Mouse (Mus musculus) A20 (cell line): ENCODE results near the gene Cd9.

ENCODE experiments used
- DNase-seq: peaks from one replicate; pipeline ENCODE4 v3.0.0-alpha.2; 2011; ENCODE audit warnings: low read depth, low spot score

Gene Cd9

DNA sequence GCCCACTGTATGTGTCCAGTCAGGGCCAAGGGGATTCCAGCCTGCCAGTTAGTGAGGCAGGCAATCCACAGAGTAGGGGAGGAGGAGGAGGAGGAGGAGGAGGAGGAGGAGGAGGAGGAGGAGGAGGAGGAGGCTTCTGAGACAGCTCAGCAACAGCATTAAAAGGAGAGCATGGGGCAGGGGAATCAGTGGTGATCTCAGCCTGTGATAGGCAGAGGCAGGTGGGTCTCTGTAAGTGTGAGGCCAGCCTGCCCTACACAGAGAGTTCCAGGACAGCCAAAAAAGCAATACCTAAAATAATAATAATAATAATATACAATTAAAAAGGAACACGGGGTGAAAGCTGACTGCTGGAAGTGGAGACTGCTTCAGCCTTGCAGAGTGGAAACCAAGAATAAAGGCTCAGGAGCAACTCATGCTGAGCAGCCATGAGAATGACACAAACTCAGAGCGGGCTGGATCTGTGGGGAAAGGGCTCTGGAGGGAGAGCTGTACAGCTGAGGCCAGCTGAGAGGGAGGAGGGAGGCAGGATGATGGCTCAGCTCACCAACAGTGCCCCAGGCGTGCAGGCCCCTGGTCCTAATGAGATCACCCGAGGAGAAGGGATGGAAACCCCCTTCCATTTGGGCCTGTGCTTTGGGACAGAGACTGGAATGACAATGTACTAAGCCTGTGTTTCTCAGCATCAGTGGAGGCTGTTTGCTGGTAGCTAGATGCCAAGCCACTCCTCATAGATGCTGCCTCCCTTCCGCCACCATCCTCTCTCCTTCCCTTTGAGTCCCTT, 59.7 kb downstream of the Cd9 start:
- DNase-seq = no peak

DNA sequence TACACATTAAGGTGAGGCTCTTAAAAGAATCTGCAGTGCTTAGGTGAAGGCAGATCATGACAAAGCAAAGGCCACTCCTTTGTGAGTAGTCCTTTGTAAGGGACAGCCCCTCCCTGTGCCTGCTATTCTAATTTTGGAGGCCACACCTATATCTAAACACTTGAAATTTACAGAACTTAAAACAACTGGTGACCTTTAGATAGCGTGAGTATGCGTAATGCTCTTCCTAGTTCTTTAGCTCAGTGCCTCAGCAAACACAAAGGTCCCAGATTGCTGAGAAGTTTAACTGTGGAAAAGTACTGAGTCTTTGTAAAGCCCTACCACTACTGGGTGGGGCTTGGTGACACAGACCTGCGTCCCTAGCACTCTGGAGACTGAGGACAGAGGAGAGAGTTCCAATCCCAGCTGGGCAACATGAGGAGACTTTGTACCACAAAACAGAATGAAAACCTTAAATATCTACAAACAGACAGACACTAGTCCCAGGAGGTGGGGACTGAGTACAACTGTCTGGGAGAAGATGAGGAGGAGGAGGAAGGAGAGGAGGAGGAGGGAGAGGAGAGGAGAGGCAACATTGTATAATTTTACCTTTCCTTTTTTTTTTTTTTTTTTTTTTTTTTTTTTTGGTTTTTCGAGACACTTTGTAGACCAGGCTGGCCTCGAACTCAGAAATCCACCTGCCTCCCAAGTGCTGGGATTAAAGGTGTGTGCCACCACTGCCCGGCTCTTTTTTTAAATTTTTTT, 60.7 kb downstream of the Cd9 start:
- DNase-seq = peak; percentile 53

- peak; percentile 11 for DNase-seq
These were observed 61.3 kb downstream of the Cd9 start for GRCm38 (mm10) chr6:125433257-125433656.

GRCm38 (mm10) chr6:125432522-125432921, 62.1 kb downstream of the Cd9 start:
- no peak for DNase-seq

GRCm38 (mm10) chr6:125430982-125431381, 63.6 kb downstream of the Cd9 start:
- DNase-seq = no peak

GRCm38 (mm10) chr6:125430358-125430958, 64.1 kb downstream of the Cd9 start:
- DNase-seq = no peak

DNA sequence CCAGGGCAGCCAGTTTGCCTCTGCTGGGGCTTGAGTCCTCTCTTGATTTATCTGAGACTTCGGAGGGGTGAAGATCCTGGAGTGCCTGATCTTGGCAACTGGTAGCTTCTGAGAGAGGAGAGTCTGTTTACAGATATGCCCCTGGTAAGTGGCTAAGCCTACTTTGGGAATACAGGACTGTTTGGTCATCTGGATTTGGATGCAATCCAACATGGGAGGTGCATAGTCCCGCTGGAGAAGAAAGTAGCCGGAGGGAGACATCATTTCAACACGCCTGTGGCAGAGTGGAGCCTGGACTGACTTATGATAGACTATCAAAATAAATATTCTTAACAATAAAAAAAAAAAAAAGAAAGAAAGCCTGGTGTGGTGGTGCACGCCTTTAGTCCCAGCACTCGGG, 64.8 kb downstream of the Cd9 start:
- DNase-seq = no peak

- DNase-seq = peak; percentile 81
These were observed 67.9 kb downstream of the Cd9 start for GRCm38 (mm10) chr6:125426383-125427360.

- no peak for DNase-seq
These were observed 69.1 kb downstream of the Cd9 start for GRCm38 (mm10) chr6:125425205-125426090.

- no peak for DNase-seq
These were observed 70.4 kb downstream of the Cd9 start for GRCm38 (mm10) chr6:125424156-125424555.

- no peak for DNase-seq
These were observed 71.1 kb downstream of the Cd9 start for GRCm38 (mm10) chr6:125423507-125423906.

GRCm38 (mm10) chr6:125423099-125423498, 71.5 kb downstream of the Cd9 start:
- no peak for DNase-seq

DNA sequence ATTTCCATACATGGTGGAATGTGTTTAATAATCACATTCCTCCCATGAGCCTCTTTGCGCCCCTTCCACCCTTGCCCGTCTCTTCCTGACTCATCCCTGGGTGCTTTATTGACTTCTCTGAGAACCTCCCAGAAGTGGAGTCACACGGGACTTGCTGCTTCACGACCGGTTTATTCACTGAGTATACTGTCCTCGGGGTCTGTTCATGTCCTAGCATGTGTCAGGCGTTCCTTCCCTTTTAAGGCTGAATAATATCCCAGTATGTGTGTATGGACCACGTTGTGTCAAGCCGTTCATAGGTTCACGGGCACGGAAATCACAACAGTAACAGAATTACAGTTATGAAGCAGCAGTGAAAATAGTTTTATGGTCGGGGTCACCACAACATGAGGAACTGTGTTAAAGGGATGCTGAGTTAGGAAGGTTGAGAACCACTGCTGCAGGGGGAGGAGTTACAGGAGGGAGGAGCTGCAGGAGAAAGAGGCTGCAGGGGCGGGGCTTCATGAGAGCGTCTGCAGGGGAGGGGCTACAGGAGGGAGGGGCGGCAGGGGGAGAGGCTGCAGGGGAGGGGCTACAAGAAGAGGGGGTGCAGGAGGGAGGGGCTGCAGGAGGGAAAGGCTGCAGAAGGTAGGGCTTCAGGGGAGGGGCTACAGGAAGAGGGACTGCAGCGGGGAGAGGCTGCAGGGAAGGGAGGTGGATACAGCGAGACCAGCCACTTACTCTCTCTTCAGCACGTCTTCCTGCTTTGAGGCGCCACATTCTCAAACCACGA, 72.4 kb downstream of the Cd9 start:
- peak; percentile 75 for DNase-seq

- DNase-seq = no peak
These were observed 74.0 kb downstream of the Cd9 start for GRCm38 (mm10) chr6:125420458-125421063.

GRCm38 (mm10) chr6:125418744-125419143, 75.8 kb downstream of the Cd9 start:
- peak; percentile 74 for DNase-seq

DNA sequence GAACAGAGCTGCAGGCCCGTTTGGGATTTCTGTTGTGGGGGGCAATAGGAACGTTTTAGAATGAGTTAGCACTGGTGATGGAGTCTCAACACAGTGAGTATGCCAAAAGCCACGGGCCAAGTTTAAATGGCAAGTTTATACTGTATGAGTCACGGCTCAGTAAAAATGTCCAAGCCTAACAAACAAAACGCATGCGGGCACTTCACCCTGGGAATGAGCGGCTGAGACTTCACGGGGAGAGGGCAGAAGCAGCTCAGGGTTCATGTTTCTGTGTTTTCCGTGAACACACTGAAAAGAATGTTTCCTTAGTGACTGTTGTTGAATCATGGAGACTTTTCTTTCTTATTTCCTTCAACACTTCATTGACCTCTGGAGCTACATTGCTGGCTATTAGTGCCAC, 81.3 kb downstream of the Cd9 start:
- no peak for DNase-seq

DNA sequence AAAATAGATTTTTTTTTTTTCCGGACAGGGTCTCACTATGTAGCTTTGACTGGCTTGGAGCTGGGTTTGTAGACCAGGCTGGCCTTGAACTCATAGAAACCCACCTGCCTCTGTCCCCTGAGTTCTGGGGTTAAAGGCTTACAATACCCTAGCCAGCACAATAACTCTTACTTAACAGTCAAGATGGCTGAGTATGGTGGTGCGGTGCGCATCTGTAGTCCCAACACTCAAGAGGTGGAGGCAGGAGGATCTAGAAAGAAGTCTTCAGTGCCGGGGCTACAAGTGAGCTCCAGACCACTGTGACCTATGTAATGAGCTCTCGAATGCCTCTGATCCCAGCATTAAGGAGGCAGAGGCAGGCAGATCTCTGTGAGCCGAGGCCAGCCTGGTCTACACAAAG, 82.9 kb downstream of the Cd9 start:
- no peak for DNase-seq

DNA sequence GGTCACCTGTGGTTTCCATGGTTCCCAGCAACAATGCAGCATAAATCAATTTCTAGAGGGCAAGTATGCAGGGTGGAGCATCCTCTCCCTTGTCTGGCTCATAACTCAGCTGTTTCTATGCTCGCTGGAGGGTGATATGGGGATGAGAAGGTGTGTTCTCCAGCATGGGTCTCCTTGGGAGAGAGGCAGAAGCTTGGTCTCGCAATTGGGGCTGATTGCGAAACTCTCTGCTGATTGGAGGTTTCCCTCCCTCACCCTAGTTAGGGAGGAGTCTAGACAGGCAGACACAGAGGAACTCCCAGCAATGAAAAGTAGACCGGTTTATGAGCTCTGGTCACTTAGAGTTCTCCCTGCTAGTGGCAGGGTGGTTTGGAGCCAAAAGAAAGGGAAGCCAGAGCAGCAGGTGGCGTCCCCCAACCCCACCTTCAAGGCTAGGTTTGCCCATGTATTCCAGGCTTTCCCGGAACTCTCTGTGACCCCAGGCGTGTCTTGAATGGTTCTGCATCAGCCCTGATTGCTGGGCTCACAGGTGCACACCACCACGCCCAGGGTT, 83.5 kb downstream of the Cd9 start:
- no peak for DNase-seq

- DNase-seq = no peak
These were observed 84.0 kb downstream of the Cd9 start for GRCm38 (mm10) chr6:125410551-125410950.
